Mouse (Mus musculus) adrenal gland, postnatal 25 days (tissue): ENCODE results near the gene Nradd. TPM values are rescaled to one million over a fixed set of nuclear protein-coding genes. Genes with fewer than 3 reads are reported as not detected.

Experiments used
- DNase-seq: peaks from one replicate; pipeline ENCODE4 v3.0.0; 2021; ENCODE audit warnings: mixed read lengths
- microRNA-seq, 2 experiments: library from miRNA; unstranded; fragments of <30 nt; microRNA quantifications; one replicate each; pipeline ENCODE4 v1.2.0; 2021
- total RNA-seq: library from RNA; stranded (reverse); gene quantifications from 2 replicates; pipeline ENCODE4 v1.2.3, GENCODE M21; 2021

The Nradd gene
- total RNA-seq, 1 experiment from 2014 or later, result 18.5 TPM

GRCm38 (mm10) chr9:110583521-110583920 is 40.7 kb downstream of the Nradd start:
- no peak for DNase-seq

GRCm38 (mm10) chr9:110582161-110582560 is 42.1 kb downstream of the Nradd start:
- no peak for DNase-seq

Small RNA genes lying within 50 kb of the gene (microRNA-seq; reads per million reads assigned to microRNA genes)
- gene Mir8107, result 0 reads per million in 2 experiments

Other genes starting within 250 kb of the Nradd start
- 72.2 and 89.7 TPM in 2 replicates for gene Ptpn23, start 216.2 kb downstream of the Nradd start, total RNA-seq
- not detected in 2 replicates for gene Ngp, start 204.7 kb downstream of the Nradd start, total RNA-seq
- 11.9 and 12.1 TPM in 2 replicates for gene Klhl18, start 147.8 kb downstream of the Nradd start, total RNA-seq
- 0.71 and 1.2 TPM in 2 replicates for gene Kif9, start 147.5 kb downstream of the Nradd start, total RNA-seq
- gene Setd2, start 91.9 kb downstream of the Nradd start, total RNA-seq, result 93.7 and 94.5 TPM in 2 replicates
- gene Nbeal2, start 29.7 kb upstream of the Nradd start, total RNA-seq, result 7.9 and 10.1 TPM in 2 replicates
- 64.0 and 69.5 TPM in 2 replicates for gene Ccdc12, start 32.1 kb upstream of the Nradd start, total RNA-seq
- gene Myl3, start 117.4 kb upstream of the Nradd start, total RNA-seq, result 1.2 TPM in 1 of 2 replicates, not detected in the other
- 8.0 and 9.7 TPM in 2 replicates for gene Pth1r, start 122.7 kb upstream of the Nradd start, total RNA-seq
- not detected in 2 replicates for gene Prss42, start 173.7 kb upstream of the Nradd start, total RNA-seq
- not detected in 2 replicates for gene Prss44, start 189.5 kb upstream of the Nradd start, total RNA-seq
- gene Prss43, start 202.2 kb upstream of the Nradd start, total RNA-seq, result not detected in 2 replicates
- gene Prss45, start 210.1 kb upstream of the Nradd start, total RNA-seq, result not detected in 2 replicates
- gene Prss46, start 220.1 kb upstream of the Nradd start, total RNA-seq, result not detected in 2 replicates
- not detected in 2 replicates for gene Prss50, start 233.5 kb upstream of the Nradd start, total RNA-seq